Mouse (Mus musculus): Measurements from ENCODE around the gene Klf12. TPM values are rescaled to one million over a fixed set of nuclear protein-coding genes. Genes with fewer than 3 reads are reported as not detected.

Klf12 gene
- polyA plus RNA-seq, 1 experiment from 2014 or later, result not detected

- 80% methylated on average over 2 of the region's 2 CpGs for WGBS (ENCODE audit: missing documents)
- Histone ChIP-seq H3K79me2 (ENCODE audit: inconsistent target) (no peaks in the 10 kb centered on the region), H3K27ac (no peak overlapping the region), H3K4me3 (ENCODE audit: inconsistent target) (no peak overlapping the region), H3K36me3 (ENCODE audit: inconsistent target) (no peaks in the 10 kb centered on the region)
Observed at GRCm38 (mm10) chr14:100069543-100070090, 214.9 kb downstream of the Klf12 start.

GRCm38 (mm10) chr14:100068715-100069114 is 215.8 kb downstream of the Klf12 start:
- Histone ChIP-seq H3K36me3 (ENCODE audit: inconsistent target) (no peaks in the 10 kb centered on the region), H3K27ac (no peak overlapping the region), H3K79me2 (ENCODE audit: inconsistent target) (no peaks in the 10 kb centered on the region), H3K4me3 (ENCODE audit: inconsistent target) (no peak overlapping the region)
- 87% methylated on average over 5 of the region's 5 CpGs for WGBS (ENCODE audit: missing documents)

GRCm38 (mm10) chr14:100062516-100062915 is 222.0 kb downstream of the Klf12 start:
- WGBS (ENCODE audit: missing documents), result 100% methylated on average over 1 of the region's 1 CpGs
- no peaks in the 10 kb centered on the region for H3K79me2 ChIP-seq (ENCODE audit: inconsistent target)
- H3K36me3 ChIP-seq (ENCODE audit: inconsistent target), result no peaks in the 10 kb centered on the region
- no peak overlapping the region for H3K4me3 ChIP-seq (ENCODE audit: inconsistent target)
- no peak overlapping the region for H3K27ac ChIP-seq

GRCm38 (mm10) chr14:100054150-100054549 is 230.3 kb downstream of the Klf12 start:
- H3K36me3 ChIP-seq (ENCODE audit: inconsistent target), result no peaks in the 10 kb centered on the region
- H3K79me2 ChIP-seq (ENCODE audit: inconsistent target), result no peaks in the 10 kb centered on the region
- no peak overlapping the region for H3K4me3 ChIP-seq (ENCODE audit: inconsistent target)
- WGBS (ENCODE audit: missing documents), result 15% methylated on average over 2 of the region's 2 CpGs
- H3K27ac ChIP-seq, result no peak overlapping the region

GRCm38 (mm10) chr14:100053456-100053855 is 231.0 kb downstream of the Klf12 start:
- H3K79me2 ChIP-seq (ENCODE audit: inconsistent target), result no peaks in the 10 kb centered on the region
- WGBS (ENCODE audit: missing documents), result 83% methylated on average over 4 of the region's 4 CpGs
- no peaks in the 10 kb centered on the region for H3K36me3 ChIP-seq (ENCODE audit: inconsistent target)
- no peak overlapping the region for H3K27ac ChIP-seq
- no peak overlapping the region for H3K4me3 ChIP-seq (ENCODE audit: inconsistent target)

GRCm38 (mm10) chr14:100052876-100053275 is 231.6 kb downstream of the Klf12 start:
- Histone ChIP-seq H3K36me3 (ENCODE audit: inconsistent target) (no peaks in the 10 kb centered on the region), H3K79me2 (ENCODE audit: inconsistent target) (no peaks in the 10 kb centered on the region), H3K4me3 (ENCODE audit: inconsistent target) (no peak overlapping the region), H3K27ac (no peak overlapping the region)
- 86% methylated on average over 2 of the region's 2 CpGs for WGBS (ENCODE audit: missing documents)

- Histone ChIP-seq H3K79me2 (ENCODE audit: inconsistent target) (no peaks in the 10 kb centered on the region), H3K27ac (no peak overlapping the region), H3K36me3 (ENCODE audit: inconsistent target) (no peaks in the 10 kb centered on the region), H3K4me3 (ENCODE audit: inconsistent target) (no peak overlapping the region)
Observed at GRCm38 (mm10) chr14:100045431-100045830, 239.0 kb downstream of the Klf12 start.

GRCm38 (mm10) chr14:100041823-100042222 is 242.7 kb downstream of the Klf12 start:
- Histone ChIP-seq H3K27ac (no peak overlapping the region), H3K79me2 (ENCODE audit: inconsistent target) (no peaks in the 10 kb centered on the region), H3K36me3 (ENCODE audit: inconsistent target) (no peaks in the 10 kb centered on the region), H3K4me3 (ENCODE audit: inconsistent target) (no peak overlapping the region)
- WGBS (ENCODE audit: missing documents), result 91% methylated on average over 6 of the region's 6 CpGs

- Histone ChIP-seq H3K79me2 (ENCODE audit: inconsistent target) (no peaks in the 10 kb centered on the region), H3K27ac (no peak overlapping the region), H3K4me3 (ENCODE audit: inconsistent target) (no peak overlapping the region), H3K36me3 (ENCODE audit: inconsistent target) (no peaks in the 10 kb centered on the region)
- 82% methylated on average over 6 of the region's 6 CpGs for WGBS (ENCODE audit: missing documents)
Observed at GRCm38 (mm10) chr14:100026671-100027070, 257.8 kb downstream of the Klf12 start.

- no peak overlapping the region for H3K27ac ChIP-seq
- H3K4me3 ChIP-seq (ENCODE audit: inconsistent target), result no peak overlapping the region
- no peaks in the 10 kb centered on the region for H3K79me2 ChIP-seq (ENCODE audit: inconsistent target)
- no peaks in the 10 kb centered on the region for H3K36me3 ChIP-seq (ENCODE audit: inconsistent target)
- WGBS (ENCODE audit: missing documents), result 30% methylated on average over 2 of the region's 2 CpGs
Observed at GRCm38 (mm10) chr14:100017219-100017618, 267.3 kb downstream of the Klf12 start.

- no peaks in the 10 kb centered on the region for H3K79me2 ChIP-seq (ENCODE audit: inconsistent target)
- 89% methylated on average over 5 of the region's 5 CpGs for WGBS (ENCODE audit: missing documents)
- no peak overlapping the region for H3K4me3 ChIP-seq (ENCODE audit: inconsistent target)
- no peak overlapping the region for H3K27ac ChIP-seq
- no peaks in the 10 kb centered on the region for H3K36me3 ChIP-seq (ENCODE audit: inconsistent target)
Observed at GRCm38 (mm10) chr14:100010525-100010924, 274.0 kb downstream of the Klf12 start.

GRCm38 (mm10) chr14:100009790-100010382 is 274.6 kb downstream of the Klf12 start:
- Histone ChIP-seq H3K79me2 (ENCODE audit: inconsistent target) (no peaks in the 10 kb centered on the region), H3K4me3 (ENCODE audit: inconsistent target) (no peak overlapping the region)
- WGBS (ENCODE audit: missing documents), result 36% methylated on average over 4 of the region's 4 CpGs

GRCm38 (mm10) chr14:99983510-99983909 is 301.0 kb downstream of the Klf12 start:
- Histone ChIP-seq H3K4me3 (ENCODE audit: inconsistent target) (no peak overlapping the region), H3K79me2 (ENCODE audit: inconsistent target) (no peaks in the 10 kb centered on the region), H3K36me3 (ENCODE audit: inconsistent target) (no peaks in the 10 kb centered on the region), H3K27ac (no peak overlapping the region)
- WGBS (ENCODE audit: missing documents), result 89% methylated on average over 7 of the region's 7 CpGs

More at GRCm38 (mm10) chr14:100009790-100010382, 274.6 kb downstream of the Klf12 start:
- no peak overlapping the region for H3K27ac ChIP-seq
- H3K36me3 ChIP-seq (ENCODE audit: inconsistent target), result no peaks in the 10 kb centered on the region

- Histone ChIP-seq H3K36me3 (ENCODE audit: inconsistent target) (no peaks in the 10 kb centered on the region), H3K4me3 (ENCODE audit: inconsistent target) (no peak overlapping the region), H3K27ac (no peak overlapping the region), H3K79me2 (ENCODE audit: inconsistent target) (no peaks in the 10 kb centered on the region)
- WGBS (ENCODE audit: missing documents), result 90% methylated on average over 3 of the region's 3 CpGs
Observed at GRCm38 (mm10) chr14:99981209-99981608, 303.3 kb downstream of the Klf12 start.

GRCm38 (mm10) chr14:99967920-99968319 is 316.6 kb downstream of the Klf12 start:
- WGBS (ENCODE audit: missing documents), result 91% methylated on average over 4 of the region's 4 CpGs
- Histone ChIP-seq H3K4me3 (ENCODE audit: inconsistent target) (no peak overlapping the region), H3K27ac (no peak overlapping the region), H3K79me2 (ENCODE audit: inconsistent target) (no peaks in the 10 kb centered on the region), H3K36me3 (ENCODE audit: inconsistent target) (no peaks in the 10 kb centered on the region)
